Mouse (Mus musculus) kidney, adult 8-10 months (tissue): ENCODE results near the gene Bcl2l12.
A peak's percentile ranks its signal among the peaks of the same experiment; 100 is the strongest.

Experiments used
- DNase-seq, 2 experiments: peaks; one replicate each; pipeline ENCODE4 v3.0.0; 2022

The Bcl2l12 gene

GRCm38 (mm10) chr7:45017242-45018061, 18.9 kb upstream of the Bcl2l12 start, which contains the start of gene Rras:
TSS of gene Rras (plus strand) at chr7:45017961.
- DNase-seq = peak; percentile 94 to 99

GRCm38 (mm10) chr7:45016761-45017160, 18.2 kb upstream of the Bcl2l12 start:
- no peak for DNase-seq

- DNase-seq = peak; percentile 100
Measured at GRCm38 (mm10) chr7:45015957-45016612, 17.6 kb upstream of the Bcl2l12 start, which contains the start of gene Scaf1. TSS of gene Scaf1 (minus strand) at chr7:45016363.

- no peak for DNase-seq
Measured at GRCm38 (mm10) chr7:45015344-45015956, 16.9 kb upstream of the Bcl2l12 start.

GRCm38 (mm10) chr7:45014096-45014451, 15.6 kb upstream of the Bcl2l12 start:
- DNase-seq = no peak

- no peak for DNase-seq
Measured at GRCm38 (mm10) chr7:45013366-45014095, 15.0 kb upstream of the Bcl2l12 start.

GRCm38 (mm10) chr7:45012824-45013223, 14.3 kb upstream of the Bcl2l12 start:
- DNase-seq = no peak

DNA sequence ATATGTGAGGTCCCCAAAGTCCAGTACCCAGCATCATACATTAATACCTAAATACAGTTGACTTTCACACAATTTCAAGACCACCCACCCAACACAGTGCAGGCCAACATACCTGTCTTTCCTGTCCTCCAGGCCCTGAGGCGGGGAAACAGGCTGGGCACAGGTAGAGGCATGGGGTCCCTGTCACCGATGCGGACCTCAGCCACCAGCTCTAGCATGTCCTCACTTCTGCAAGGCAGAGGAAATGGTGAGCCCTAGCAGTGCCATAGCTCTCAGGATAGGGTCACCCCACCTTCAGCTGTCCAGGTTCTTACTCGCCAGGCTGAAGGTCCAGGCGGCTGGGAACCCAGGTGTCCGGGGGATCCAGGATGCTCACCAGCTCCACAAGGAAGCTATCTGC, 13.5 kb upstream of the Bcl2l12 start:
- DNase-seq = no peak

- no peak for DNase-seq
Measured at GRCm38 (mm10) chr7:45008411-45008810, 9.9 kb upstream of the Bcl2l12 start.

GRCm38 (mm10) chr7:45007846-45008245, 9.3 kb upstream of the Bcl2l12 start:
- DNase-seq = no peak

DNA sequence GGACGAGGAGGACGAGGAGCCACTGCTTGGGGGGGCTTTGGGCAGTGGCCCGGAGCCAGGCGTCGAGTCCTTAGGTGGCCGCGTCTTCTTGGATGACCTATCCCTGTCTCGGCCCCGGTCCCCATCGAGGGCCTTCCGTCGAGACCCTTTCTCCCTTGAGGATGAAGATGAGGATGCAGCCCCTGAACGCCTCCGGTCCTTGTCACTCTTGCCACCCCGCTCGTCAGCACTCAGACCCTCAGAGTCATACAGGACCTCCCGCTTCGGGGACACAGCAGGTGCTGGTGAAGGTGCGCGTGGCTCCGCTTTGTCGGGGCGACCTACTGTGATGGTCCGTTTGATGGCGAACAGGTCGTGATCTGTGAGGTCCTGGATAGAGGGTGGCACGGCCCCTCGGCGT, 8.6 kb upstream of the Bcl2l12 start:
- DNase-seq = no peak

DNA sequence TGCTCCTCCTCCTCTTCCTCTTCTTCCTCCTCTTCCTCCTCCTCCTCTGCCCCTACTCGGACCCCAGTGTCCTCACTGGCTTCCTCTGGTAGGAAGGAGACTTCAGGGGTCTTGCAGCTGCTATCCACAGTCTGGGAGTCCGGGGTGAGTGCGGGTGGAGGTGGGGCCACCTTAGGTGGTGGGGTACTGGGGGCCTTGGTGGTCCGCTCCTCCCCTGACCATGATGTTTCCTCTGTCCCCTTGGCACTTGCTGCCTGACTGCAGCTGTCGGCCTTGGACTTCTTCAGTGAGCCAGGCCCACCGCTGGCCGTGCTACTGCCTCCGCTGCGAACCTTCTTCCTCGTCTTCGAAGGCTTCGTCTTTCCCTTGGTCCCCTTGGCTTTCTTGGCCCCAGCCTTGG, 8.0 kb upstream of the Bcl2l12 start:
- DNase-seq = no peak

DNA sequence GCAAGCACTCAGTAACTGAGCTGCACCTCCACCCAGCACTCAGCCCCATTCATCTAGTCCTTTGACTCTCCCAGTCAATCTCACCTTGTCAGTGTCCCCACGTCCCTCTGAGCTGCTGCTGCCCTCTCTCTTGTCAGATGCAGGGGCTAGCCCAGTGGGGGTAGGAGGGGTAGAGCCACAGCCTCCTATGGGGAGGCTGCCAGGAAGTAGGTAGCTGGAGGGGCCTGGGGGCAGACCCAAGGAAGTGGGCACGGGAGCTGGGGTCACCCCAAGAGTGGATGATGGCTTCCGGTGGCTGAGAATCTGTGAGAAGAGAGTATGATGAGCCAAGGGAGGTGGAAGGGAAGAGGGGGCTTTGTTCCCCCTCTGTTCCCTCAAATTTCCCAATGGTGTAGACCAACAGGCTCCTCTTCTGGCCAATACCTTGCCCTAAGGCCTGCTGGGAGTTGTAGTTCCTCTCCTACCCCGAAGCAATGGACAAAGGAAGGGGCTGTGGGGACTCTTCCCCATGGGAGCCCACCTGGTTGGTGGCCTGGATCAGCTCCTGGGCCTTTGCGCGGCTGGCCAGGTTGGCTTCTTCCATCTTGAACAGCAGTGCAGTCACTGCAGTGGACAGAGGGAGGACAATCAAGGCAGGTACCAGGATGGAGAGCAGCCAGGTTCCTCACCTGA, 6.9 kb upstream of the Bcl2l12 start:
- DNase-seq = no peak

DNA sequence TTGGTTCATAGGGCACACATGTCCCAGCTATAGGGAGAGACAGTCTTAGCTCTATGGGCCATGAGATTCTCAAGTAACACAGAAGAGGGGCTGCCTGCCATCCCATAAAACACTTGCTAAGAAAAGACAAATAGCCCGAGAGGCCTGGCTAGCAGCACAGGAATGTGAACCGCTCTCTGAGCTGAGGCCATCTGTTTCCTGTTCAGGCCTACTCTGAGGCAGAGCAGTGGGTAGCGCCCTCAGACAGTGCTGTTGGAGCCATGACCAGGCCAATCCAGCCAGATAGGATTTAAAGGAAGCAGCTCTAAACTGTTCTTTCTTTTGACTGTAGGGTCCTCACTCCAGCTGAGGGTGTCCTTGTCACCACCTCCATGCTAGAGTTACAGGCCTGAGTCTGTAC, 6.0 kb upstream of the Bcl2l12 start:
- no peak for DNase-seq

- DNase-seq = no peak
Measured at GRCm38 (mm10) chr7:45002440-45002839, 3.9 kb upstream of the Bcl2l12 start.

GRCm38 (mm10) chr7:45000539-45001114, 2.1 kb upstream of the Bcl2l12 start:
- DNase-seq = no peak

GRCm38 (mm10) chr7:44999753-45000152, 1.2 kb upstream of the Bcl2l12 start:
- DNase-seq = peak in 1 of 2 experiments; percentile 57

DNA sequence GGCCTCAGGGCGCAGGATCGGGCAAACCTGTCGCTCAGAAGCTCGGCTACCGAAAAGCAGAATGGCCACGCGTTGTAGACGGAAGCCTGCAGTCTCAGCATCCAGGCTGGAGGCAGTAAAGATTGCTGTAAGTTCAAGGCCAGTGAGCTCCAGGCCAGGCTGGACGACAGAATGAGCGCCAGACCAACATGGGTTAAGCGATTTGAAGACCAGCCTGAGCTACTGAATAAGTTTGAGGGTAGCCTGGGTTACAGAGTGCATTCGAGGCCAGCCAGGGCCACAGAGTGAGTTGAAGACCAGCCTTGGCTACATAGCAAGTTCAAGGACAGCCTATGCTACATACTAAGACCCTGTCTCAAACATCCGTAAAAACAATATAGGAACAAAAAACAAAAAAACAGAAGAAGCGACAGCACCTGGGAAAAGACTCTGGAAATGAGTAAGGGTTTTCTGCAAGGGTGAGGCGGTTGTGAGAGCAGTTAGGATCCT, 528 bp downstream of the Bcl2l12 start:
- no peak for DNase-seq

- DNase-seq = peak; percentile 96 to 97
Measured at GRCm38 (mm10) chr7:44997231-44997939, 1.1 kb downstream of the Bcl2l12 start, which contains the start of gene Irf3. TSS of gene Irf3 (plus strand) at chr7:44997648.

DNA sequence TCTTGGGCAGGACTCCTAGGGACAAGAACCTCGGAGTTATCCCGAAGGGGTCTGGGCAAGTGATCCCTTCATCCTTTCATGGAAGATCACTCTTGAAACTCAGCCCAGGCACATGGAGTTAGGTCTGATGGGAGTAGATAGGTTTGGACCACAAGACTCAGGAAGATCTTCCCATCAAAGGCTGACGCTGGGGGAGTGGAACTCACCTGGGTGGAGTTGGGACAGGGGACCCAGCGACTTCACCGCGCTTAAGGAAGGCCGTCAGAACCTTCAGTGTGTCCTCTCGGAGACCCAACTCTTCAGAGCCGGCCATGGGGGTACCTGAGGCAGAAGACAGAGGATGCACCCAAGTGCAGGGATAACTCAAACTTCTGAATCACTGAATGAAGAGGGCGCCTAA, 1.8 kb downstream of the Bcl2l12 start:
- no peak for DNase-seq
